Mouse (Mus musculus) lung, embryonic 14.5 days (tissue): Measurements from ENCODE around the gene Mroh2a. TPM values are rescaled to one million over a fixed set of nuclear protein-coding genes. Genes with fewer than 3 reads are reported as not detected.

Source experiments
- ATAC-seq: fragments of 200-750 bp; cut with Nextera tagmentation; 2 replicates; pipeline ENCODE4 v1.8.0; 2017; ENCODE audit warnings: mild to moderate bottlenecking, moderate TSS enrichment, moderate library complexity; ENCODE audit not compliant: insufficient read depth
- DNase-seq: peaks from one replicate; pipeline ENCODE4 v3.0.0-alpha.2; 2015
- H3K27ac ChIP-seq: fragments of 300-500 bp; sonication (generic); 2 replicates; pipeline ENCODE4 v1.5.1; 2014; ENCODE audit warnings: low read depth, mild to moderate bottlenecking, moderate library complexity
- H3K27me3 ChIP-seq: fragments of 300-500 bp; sonication (generic); 2 replicates; pipeline ENCODE4 v1.6.1; 2014; ENCODE audit warnings: low read length, control low read depth; ENCODE audit not compliant: insufficient read depth
- H3K36me3 ChIP-seq: fragments of 300-500 bp; sonication (generic); 2 replicates; pipeline ENCODE4 v1.6.1; 2014; ENCODE audit warnings: control low read depth; ENCODE audit not compliant: insufficient read depth
- H3K4me1 ChIP-seq: fragments of 300-500 bp; sonication (generic); 2 replicates; pipeline ENCODE4 v1.6.1; 2014; ENCODE audit warnings: antibody characterized with exemption, control low read depth; ENCODE audit not compliant: insufficient read depth
- H3K4me2 ChIP-seq: fragments of 300-500 bp; sonication (generic); 2 replicates; pipeline ENCODE4 v1.6.1; 2014; ENCODE audit warnings: mild to moderate bottlenecking
- H3K4me3 ChIP-seq: fragments of 300-500 bp; sonication (generic); 2 replicates; pipeline ENCODE4 v1.5.1; 2014; ENCODE audit warnings: low read depth, low read length
- H3K9ac ChIP-seq: fragments of 300-500 bp; sonication (generic); 2 replicates; pipeline ENCODE4 v1.6.1; 2014
- H3K9me3 ChIP-seq: fragments of 300-500 bp; sonication (generic); 2 replicates; pipeline ENCODE4 v1.6.1; 2016; ENCODE audit warnings: low read depth, low read length, control low read depth
- CTCF ChIP-seq: IDR thresholded peaks from 2 replicates; pipeline ENCODE4 v1.5.1; 2016; ENCODE audit warnings: antibody characterized with exemption, low read depth
- WGBS: fragments of 180-500 bp; shearing (Covaris S2); extraction: QIAGEN DNeasy Blood & Tissue Kit; methylation state at CpG from one replicate; pipeline ENCODE4 v1.1.7; 2014; 5-methylcytosine and 5-hydroxymethylcytosine counted together
- polyA plus RNA-seq: library from polyadenylated mRNA; unstranded; fragments of >200 nt; fragmentation: Nextera tagmentation; extraction: Ambion mirVana; gene quantifications from 2 replicates; pipeline ENCODE4 v1.2.1, GENCODE M21; 2014

Mroh2a gene
- polyA plus RNA-seq, 1 experiment from 2014 or later, result 2.1 TPM

GRCm38 (mm10) chr1:88213766-88214461 is 12.9 kb upstream of the Mroh2a start:
- Histone ChIP-seq H3K27me3 (no peaks in the 10 kb centered on the region), H3K4me3 (no peak overlapping the region), H3K4me1 (no peaks in the 10 kb centered on the region), H3K27ac (no peak overlapping the region), H3K9me3 (peaks cover 62% of the 10 kb centered on the region), H3K9ac (no peak overlapping the region), H3K4me2 (no peak overlapping the region), H3K36me3 (no peaks in the 10 kb centered on the region)
- ATAC-seq (no peak), DNase-seq (peak; percentile 6)
- TF ChIP-seq CTCF, result no peak
- 75% methylated on average over 2 of the region's 2 CpGs for WGBS

DNA sequence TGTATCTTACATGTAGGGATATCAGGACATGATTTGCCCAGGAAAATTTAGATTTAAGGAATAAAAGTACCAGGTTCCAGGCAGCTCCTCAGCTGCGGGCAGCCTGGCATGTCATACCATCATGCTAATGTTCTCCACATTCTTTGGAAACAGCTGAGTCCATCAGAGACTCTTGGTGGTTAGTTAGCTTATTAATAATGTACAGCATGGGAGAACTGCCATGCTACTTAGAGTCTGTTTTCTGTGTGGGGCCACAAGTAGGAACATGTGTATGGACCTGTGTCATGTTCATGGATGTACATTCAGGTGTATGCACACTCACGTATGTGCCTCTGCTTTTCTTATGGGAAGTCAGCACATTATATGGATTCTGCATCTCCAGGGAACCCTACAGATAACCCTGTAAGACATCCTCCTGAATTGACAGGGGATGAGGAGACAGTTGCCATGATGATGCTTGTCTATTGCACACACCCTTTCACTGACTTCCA is 12.3 kb upstream of the Mroh2a start:
- Histone ChIP-seq H3K4me2 (no peak overlapping the region), H3K27me3 (no peaks in the 10 kb centered on the region), H3K27ac (no peak overlapping the region), H3K4me3 (no peak overlapping the region), H3K9ac (no peak overlapping the region), H3K4me1 (no peaks in the 10 kb centered on the region), H3K9me3 (peaks cover 62% of the 10 kb centered on the region), H3K36me3 (no peaks in the 10 kb centered on the region)
- 77% methylated on average over 2 of the region's 2 CpGs for WGBS
- peak; percentile 6 for DNase-seq
- ATAC-seq, result no peak
- TF ChIP-seq CTCF, result no peak

DNA sequence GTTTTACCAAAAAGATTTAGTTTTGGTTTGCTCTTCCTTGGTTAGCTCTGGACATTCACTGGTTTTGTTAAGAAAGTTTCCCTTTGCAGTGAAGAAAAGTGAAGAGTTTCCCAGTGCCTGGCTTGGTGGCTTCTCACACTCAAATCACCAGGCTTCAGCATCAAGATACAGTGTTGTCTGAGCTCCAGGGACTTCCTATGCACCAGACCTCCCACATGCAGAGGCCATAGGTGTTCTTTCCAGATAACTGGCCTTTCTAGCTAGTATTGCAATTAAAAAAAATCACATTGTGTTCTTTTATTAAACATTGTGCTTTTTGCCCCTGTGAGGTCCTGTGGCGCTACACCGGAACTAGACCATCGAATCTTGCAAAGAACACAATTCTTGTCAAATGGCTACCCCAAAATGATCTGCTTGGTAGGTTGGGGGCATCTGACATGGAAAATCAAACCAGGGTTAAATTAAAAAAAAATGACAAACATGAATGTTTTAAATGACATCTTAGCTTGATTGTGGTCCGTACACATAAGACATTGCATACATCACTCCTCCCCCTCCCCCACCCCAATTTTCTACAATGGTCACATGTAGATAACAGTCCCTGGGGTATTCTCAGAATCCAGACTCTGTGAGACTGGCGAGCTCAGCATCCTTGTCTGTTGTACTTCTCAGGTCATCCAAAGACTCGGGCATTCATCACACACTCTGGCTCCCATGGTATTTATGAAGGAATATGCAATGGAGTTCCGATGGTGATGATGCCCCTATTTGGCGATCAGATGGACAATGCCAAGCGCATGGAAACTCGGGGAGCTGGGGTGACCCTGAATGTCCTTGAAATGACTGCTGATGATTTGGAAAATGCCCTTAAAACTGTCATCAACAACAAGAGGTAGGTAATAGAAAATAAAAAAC is 11.1 kb upstream of the Mroh2a start:
- no peak for TF ChIP-seq CTCF
- WGBS, result 68% methylated on average over 10 of the region's 10 CpGs
- DNase-seq (peak; percentile 13), ATAC-seq (0 out of 2 replicates have a peak, but pooled peaks have one; percentile 11)
- Histone ChIP-seq H3K4me1 (no peaks in the 10 kb centered on the region), H3K27me3 (no peaks in the 10 kb centered on the region), H3K27ac (no peak overlapping the region), H3K36me3 (no peaks in the 10 kb centered on the region), H3K4me3 (no peak overlapping the region), H3K9ac (no peak overlapping the region), H3K4me2 (no peak overlapping the region), H3K9me3 (peaks cover 62% of the 10 kb centered on the region)

- Histone ChIP-seq H3K36me3 (no peaks in the 10 kb centered on the region), H3K4me2 (no peak overlapping the region), H3K4me1 (no peaks in the 10 kb centered on the region), H3K27ac (no peak overlapping the region), H3K9ac (no peak overlapping the region), H3K27me3 (no peaks in the 10 kb centered on the region), H3K4me3 (no peak overlapping the region), H3K9me3 (peaks cover 58% of the 10 kb centered on the region)
- WGBS, result 61% methylated on average over 2 of the region's 2 CpGs
- no peak for TF ChIP-seq CTCF
- DNase-seq (no peak), ATAC-seq (no peak)
Measured at GRCm38 (mm10) chr1:88216551-88216950, 10.2 kb upstream of the Mroh2a start.

- Histone ChIP-seq H3K9me3 (peaks cover 55% of the 10 kb centered on the region), H3K4me2 (no peak overlapping the region), H3K27me3 (no peaks in the 10 kb centered on the region), H3K9ac (no peak overlapping the region), H3K36me3 (no peaks in the 10 kb centered on the region), H3K27ac (no peak overlapping the region), H3K4me1 (no peaks in the 10 kb centered on the region), H3K4me3 (no peak overlapping the region)
- DNase-seq (peak; percentile 13), ATAC-seq (no peak)
- TF ChIP-seq CTCF, result peak; percentile 34; the same call in 1 of the 2 replicates
- 60% methylated on average over 2 of the region's 2 CpGs for WGBS
Measured at GRCm38 (mm10) chr1:88217144-88217543, 9.6 kb upstream of the Mroh2a start.

DNA sequence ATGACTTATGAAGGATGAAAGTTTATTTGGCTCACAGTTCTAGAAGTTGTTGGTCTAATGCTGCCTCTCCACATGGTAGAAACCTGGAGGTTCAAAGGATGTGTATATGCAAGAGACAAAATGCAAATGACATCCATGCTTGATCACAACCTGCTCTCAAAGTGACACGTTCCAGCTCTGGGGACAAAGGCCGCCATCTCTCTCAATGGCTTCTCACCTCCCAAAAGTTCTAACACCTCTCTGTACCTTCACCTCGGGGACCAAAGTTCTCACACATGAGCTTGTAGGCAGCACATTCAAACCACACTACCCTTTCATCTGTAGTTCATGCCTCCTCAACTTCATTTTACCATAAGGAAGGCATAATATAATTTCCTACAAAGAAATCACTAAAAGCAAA is 9.2 kb upstream of the Mroh2a start:
- Histone ChIP-seq H3K27me3 (no peaks in the 10 kb centered on the region), H3K9ac (no peak overlapping the region), H3K4me1 (no peaks in the 10 kb centered on the region), H3K4me2 (no peak overlapping the region), H3K4me3 (no peak overlapping the region), H3K36me3 (no peaks in the 10 kb centered on the region), H3K9me3 (peaks cover 53% of the 10 kb centered on the region), H3K27ac (no peak overlapping the region)
- no peak for TF ChIP-seq CTCF
- WGBS, result 40% methylated on average over 3 of the region's 3 CpGs
- no peak for ATAC-seq
- no peak for DNase-seq

- H3K27me3 ChIP-seq, result no peaks in the 10 kb centered on the region
- H3K9me3 ChIP-seq, result peaks cover 48% of the 10 kb centered on the region
- H3K4me1 ChIP-seq, result no peaks in the 10 kb centered on the region
- no peak overlapping the region for H3K27ac ChIP-seq
- H3K9ac ChIP-seq, result no peak overlapping the region
- TF ChIP-seq CTCF, result no peak
- H3K4me2 ChIP-seq, result no peak overlapping the region
- no peaks in the 10 kb centered on the region for H3K36me3 ChIP-seq
- no peak for ATAC-seq
- WGBS, result 71% methylated on average over 9 of the region's 9 CpGs
- DNase-seq, result peak; percentile 11
- no peak overlapping the region for H3K4me3 ChIP-seq
Measured at GRCm38 (mm10) chr1:88218051-88218450, 8.7 kb upstream of the Mroh2a start.
